Mouse (Mus musculus): ENCODE data around the gene Dclk2.
A peak's percentile ranks its signal among the peaks of the same experiment; 100 is the strongest.

Dclk2 gene

GRCm38 (mm10) chr3:86894491-86894890, 26.2 kb downstream of the Dclk2 start:
- DNase-seq (ENCODE audit: extremely low spot score, low read depth, low spot score): no peak

GRCm38 (mm10) chr3:86887512-86887911, 33.1 kb downstream of the Dclk2 start:
- no peak for DNase-seq (ENCODE audit: extremely low spot score, low read depth, low spot score)

- DNase-seq (ENCODE audit: extremely low spot score, low read depth, low spot score): no peak
Observed at GRCm38 (mm10) chr3:86885180-86885579, 35.5 kb downstream of the Dclk2 start.

GRCm38 (mm10) chr3:86884481-86884880, 36.2 kb downstream of the Dclk2 start:
- DNase-seq (ENCODE audit: extremely low spot score, low read depth, low spot score): no peak

- DNase-seq (ENCODE audit: extremely low spot score, low read depth, low spot score): no peak
Observed at GRCm38 (mm10) chr3:86883985-86884384, 36.7 kb downstream of the Dclk2 start.

- no peak for DNase-seq (ENCODE audit: extremely low spot score, low read depth, low spot score)
Observed at GRCm38 (mm10) chr3:86875912-86876311, 44.7 kb downstream of the Dclk2 start.

- no peak for DNase-seq (ENCODE audit: extremely low spot score, low read depth, low spot score)
Observed at GRCm38 (mm10) chr3:86873092-86873600, 47.5 kb downstream of the Dclk2 start.

- no peak for DNase-seq (ENCODE audit: extremely low spot score, low read depth, low spot score)
Observed at GRCm38 (mm10) chr3:86870952-86871351, 49.7 kb downstream of the Dclk2 start.

- no peak for DNase-seq (ENCODE audit: extremely low spot score, low read depth, low spot score)
Observed at GRCm38 (mm10) chr3:86870411-86870810, 50.2 kb downstream of the Dclk2 start.

GRCm38 (mm10) chr3:86868721-86869120, 51.9 kb downstream of the Dclk2 start:
- no peak for DNase-seq (ENCODE audit: extremely low spot score, low read depth, low spot score)

GRCm38 (mm10) chr3:86863327-86864008, 57.2 kb downstream of the Dclk2 start:
- DNase-seq (ENCODE audit: extremely low spot score, low read depth, low spot score): no peak

GRCm38 (mm10) chr3:86862939-86863311, 57.7 kb downstream of the Dclk2 start:
- no peak for DNase-seq (ENCODE audit: extremely low spot score, low read depth, low spot score)

- DNase-seq (ENCODE audit: extremely low spot score, low read depth, low spot score): no peak
Observed at GRCm38 (mm10) chr3:86862245-86862938, 58.3 kb downstream of the Dclk2 start.

- DNase-seq (ENCODE audit: extremely low spot score, low read depth, low spot score): no peak
Observed at GRCm38 (mm10) chr3:86859791-86860190, 60.9 kb downstream of the Dclk2 start.

- DNase-seq (ENCODE audit: extremely low spot score, low read depth, low spot score): no peak
Observed at GRCm38 (mm10) chr3:86858699-86859098, 62.0 kb downstream of the Dclk2 start.

GRCm38 (mm10) chr3:86857833-86858398, 62.7 kb downstream of the Dclk2 start:
- DNase-seq (ENCODE audit: extremely low spot score, low read depth, low spot score): no peak

- DNase-seq (ENCODE audit: extremely low spot score, low read depth, low spot score): no peak
Observed at GRCm38 (mm10) chr3:86852867-86853266, 67.8 kb downstream of the Dclk2 start.

GRCm38 (mm10) chr3:86851131-86851530, 69.5 kb downstream of the Dclk2 start:
- no peak for DNase-seq (ENCODE audit: extremely low spot score, low read depth, low spot score)

- DNase-seq (ENCODE audit: extremely low spot score, low read depth, low spot score): peak; percentile 49
Observed at GRCm38 (mm10) chr3:86850394-86851030, 70.1 kb downstream of the Dclk2 start.

- no peak for DNase-seq (ENCODE audit: extremely low spot score, low read depth, low spot score)
Observed at GRCm38 (mm10) chr3:86849337-86849736, 71.3 kb downstream of the Dclk2 start.

- no peak for DNase-seq (ENCODE audit: extremely low spot score, low read depth, low spot score)
Observed at GRCm38 (mm10) chr3:86847536-86847935, 73.1 kb downstream of the Dclk2 start.

GRCm38 (mm10) chr3:86846036-86846435, 74.6 kb downstream of the Dclk2 start:
- peak; percentile 53 for DNase-seq (ENCODE audit: extremely low spot score, low read depth, low spot score)

Data from hindlimb bud, embryonic 11.5 days (tissue).